Mouse (Mus musculus) forebrain, embryonic 16.5 days (tissue): ENCODE data around the gene Cyp27b1. TPM values are rescaled to one million over a fixed set of nuclear protein-coding genes. Genes with fewer than 3 reads are reported as not detected.

Source experiments
- ATAC-seq: fragments of 200-750 bp; cut with Nextera tagmentation; 2 replicates; pipeline ENCODE4 v1.8.0; 2017; ENCODE audit warnings: mild to moderate bottlenecking, moderate library complexity
- H3K27ac ChIP-seq: fragments of 300-500 bp; sonication (generic); 2 replicates; pipeline ENCODE4 v1.5.1; 2014; ENCODE audit warnings: low read length, control low read depth
- H3K27me3 ChIP-seq: fragments of 300-500 bp; sonication (generic); replicated peaks from 2 replicates; pipeline ENCODE4 v1.6.1; 2014; ENCODE audit warnings: low read length; ENCODE audit not compliant: control insufficient read depth, insufficient read depth
- H3K36me3 ChIP-seq: fragments of 300-500 bp; sonication (generic); 2 replicates; pipeline ENCODE4 v1.6.1; 2014; ENCODE audit not compliant: control insufficient read depth, insufficient read depth
- H3K4me1 ChIP-seq: fragments of 300-500 bp; sonication (generic); replicated peaks from 2 replicates; pipeline ENCODE4 v1.6.1; 2014; ENCODE audit warnings: low read length; ENCODE audit not compliant: control insufficient read depth, insufficient read depth
- H3K4me2 ChIP-seq: fragments of 300-500 bp; sonication (generic); 2 replicates; pipeline ENCODE4 v1.6.1; 2014; ENCODE audit warnings: mild to moderate bottlenecking, low read length, control low read depth
- H3K4me3 ChIP-seq: fragments of 300-500 bp; sonication (generic); replicated peaks from 2 replicates; pipeline ENCODE4 v1.5.1; 2014; ENCODE audit warnings: mild to moderate bottlenecking, low read length, control low read depth
- H3K9ac ChIP-seq: fragments of 300-500 bp; sonication (generic); replicated peaks from 2 replicates; pipeline ENCODE4 v1.6.1; 2014; ENCODE audit warnings: low read depth, low read length, control low read depth
- H3K9me3 ChIP-seq: fragments of 300-500 bp; sonication (generic); 2 replicates; pipeline ENCODE4 v1.6.1; 2016; ENCODE audit warnings: low read length; ENCODE audit not compliant: control insufficient read depth
- WGBS: fragments of 180-500 bp; shearing (Covaris S2); extraction: QIAGEN DNeasy Blood & Tissue Kit; methylation state at CpG from one replicate; pipeline ENCODE4 v1.1.7; 2014; 5-methylcytosine and 5-hydroxymethylcytosine counted together
- polyA plus RNA-seq: library from polyadenylated mRNA; unstranded; fragments of >200 nt; fragmentation: Nextera tagmentation; extraction: Ambion mirVana; gene quantifications from 2 replicates; pipeline ENCODE4 v1.2.1, GENCODE M21; 2015

Cyp27b1 gene
- polyA plus RNA-seq, 1 experiment from 2014 or later: 0.20 TPM

DNA sequence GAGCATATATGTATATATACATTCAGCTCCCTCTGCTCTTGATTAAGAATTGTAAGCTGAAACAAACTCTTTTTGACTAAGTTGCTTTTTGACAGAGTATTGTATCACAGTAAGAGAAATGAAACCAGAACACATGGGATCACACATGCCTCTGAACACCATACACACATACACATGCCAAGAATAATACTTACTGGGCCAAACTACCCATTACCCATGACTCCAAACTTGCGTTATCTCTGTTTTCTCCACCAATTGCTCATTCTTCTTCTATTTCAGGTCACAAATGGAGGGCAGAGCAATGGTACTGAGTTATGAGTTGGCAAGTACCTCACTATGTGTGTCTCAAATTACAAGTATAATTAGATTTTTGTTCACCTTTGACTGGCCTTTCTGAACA is 25.9 kb downstream of the Cyp27b1 start:
- H3K27ac ChIP-seq: no peak overlapping the region
- peaks cover 26% of the 10 kb centered on the region for H3K4me1 ChIP-seq
- no peaks in the 10 kb centered on the region for H3K36me3 ChIP-seq
- ATAC-seq: no peak
- H3K9ac ChIP-seq: no peak overlapping the region
- no peaks in the 10 kb centered on the region for H3K9me3 ChIP-seq
- H3K4me2 ChIP-seq: no peak overlapping the region
- H3K4me3 ChIP-seq: no peak overlapping the region
- H3K27me3 ChIP-seq: no peaks in the 10 kb centered on the region
- 78% methylated on average over 1 of the region's 1 CpGs for WGBS

DNA sequence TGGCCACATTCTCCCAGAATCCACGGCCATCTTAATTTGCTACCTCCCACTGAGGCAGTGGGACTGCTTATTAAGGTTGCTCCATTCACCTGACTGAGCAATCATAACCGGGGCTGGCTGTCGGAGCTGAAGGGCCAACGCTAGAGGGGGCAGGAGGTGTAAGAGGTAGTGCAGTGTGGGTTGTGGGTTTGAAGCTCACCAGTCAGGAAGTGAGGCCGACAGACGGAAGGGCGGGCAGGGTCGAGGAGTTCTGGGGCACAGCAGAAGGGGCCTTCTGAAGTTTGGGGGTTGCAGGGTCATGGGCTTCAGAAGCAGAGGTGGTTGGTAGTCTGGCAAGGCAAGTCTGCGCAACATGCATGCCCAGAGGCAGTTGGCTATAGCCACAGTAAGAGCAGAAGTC is 27.0 kb downstream of the Cyp27b1 start, which contains the start of gene Agap2:
Gene Agap2 (plus strand): TSS at position 205 of the 400 bp plus-strand sequence.
- Histone ChIP-seq H3K4me1 (peaks cover 24% of the 10 kb centered on the region), H3K9ac (no peak within 1 kb of the TSS)
- WGBS: 61% methylated on average over 9 of the region's 9 CpGs

DNA sequence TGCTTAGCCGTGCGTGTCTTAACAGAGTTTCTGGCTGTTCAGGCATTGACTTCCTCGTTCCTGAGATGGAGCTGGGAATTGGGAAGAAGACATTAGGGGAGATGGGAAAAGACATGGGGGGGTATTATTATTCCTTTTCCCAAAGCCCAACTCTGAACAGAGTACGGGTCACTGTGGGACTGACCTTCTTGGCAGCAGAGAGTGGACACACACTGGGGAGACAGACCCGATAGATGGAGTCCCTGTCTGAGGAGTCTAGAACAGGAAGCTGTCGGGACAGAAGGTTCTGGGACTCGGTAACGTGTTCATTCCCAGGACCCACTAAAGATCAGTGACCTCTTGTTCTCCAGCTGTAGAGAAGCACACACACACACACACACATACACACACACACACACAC is 27.6 kb downstream of the Cyp27b1 start:
- H3K4me1 ChIP-seq: peaks cover 29% of the 10 kb centered on the region
- H3K9ac ChIP-seq: no peak overlapping the region
- no peak overlapping the region for H3K4me2 ChIP-seq
- no peak for ATAC-seq
- no peaks in the 10 kb centered on the region for H3K9me3 ChIP-seq
- no peak overlapping the region for H3K27ac ChIP-seq
- no peaks in the 10 kb centered on the region for H3K36me3 ChIP-seq
- H3K27me3 ChIP-seq: peaks cover 7% of the 10 kb centered on the region
- 73% methylated on average over 8 of the region's 8 CpGs for WGBS
- H3K4me3 ChIP-seq: no peak overlapping the region

More for the DNA sequence above, 27.0 kb downstream of the Cyp27b1 start, which contains the start of gene Agap2:
- Histone ChIP-seq H3K9me3 (no peaks in the 10 kb centered on the region), H3K27ac (no peak within 1 kb of the TSS), H3K36me3 (no peaks in the 10 kb centered on the region), H3K27me3 (peaks cover 1% of the 10 kb centered on the region), H3K4me3 (no peak within 1 kb of the TSS), H3K4me2 (no peak within 1 kb of the TSS)
- ATAC-seq: no peak

DNA sequence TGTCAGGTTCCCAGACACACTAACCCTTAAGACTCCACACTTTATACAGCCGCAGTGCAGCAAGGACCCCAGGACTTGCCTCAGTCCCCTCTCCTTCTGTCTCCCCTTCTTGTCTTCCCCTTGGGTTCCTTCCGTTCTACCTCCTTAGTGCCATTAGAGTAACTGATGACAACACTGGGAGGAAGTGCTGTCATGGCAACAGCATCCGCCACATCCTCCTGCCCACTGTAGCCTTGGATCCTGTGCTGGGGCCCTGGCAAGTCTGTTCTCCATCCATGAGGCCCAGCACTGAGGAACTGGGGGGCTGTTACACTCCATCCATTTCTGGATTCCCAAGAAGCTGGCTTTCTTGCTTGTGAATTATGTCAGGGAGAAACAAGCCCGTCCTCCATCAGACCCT is 28.0 kb downstream of the Cyp27b1 start:
- Histone ChIP-seq H3K36me3 (no peaks in the 10 kb centered on the region), H3K9me3 (no peaks in the 10 kb centered on the region), H3K27ac (no peak overlapping the region), H3K4me2 (no peak overlapping the region), H3K4me1 (peaks cover 29% of the 10 kb centered on the region), H3K9ac (no peak overlapping the region), H3K27me3 (peaks cover 8% of the 10 kb centered on the region), H3K4me3 (no peak overlapping the region)
- ATAC-seq: no peak
- 44% methylated on average over 4 of the region's 4 CpGs for WGBS

DNA sequence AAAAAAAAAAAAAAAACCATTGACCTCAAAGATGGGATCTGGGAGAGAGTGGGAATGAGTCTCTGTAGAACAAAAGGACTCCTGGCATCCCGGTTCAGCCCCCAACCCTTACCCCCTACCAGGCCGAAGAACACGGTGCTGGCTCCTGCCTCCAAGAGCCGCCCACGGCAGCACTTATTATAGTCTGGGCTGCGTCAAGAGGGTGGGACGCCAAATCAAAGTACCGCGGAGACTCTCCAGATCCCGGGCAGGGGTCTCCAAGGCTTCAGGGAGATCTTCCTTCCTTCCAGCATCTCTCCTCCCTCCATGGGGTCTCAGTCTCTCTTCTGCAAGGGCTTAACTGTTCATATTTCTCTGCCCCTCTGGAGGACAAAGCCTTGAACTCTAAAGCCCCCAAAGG is 29.5 kb downstream of the Cyp27b1 start:
- Histone ChIP-seq H3K27me3 (peaks cover 8% of the 10 kb centered on the region), H3K9ac (peak overlapping the region; percentile 50), H3K9me3 (no peaks in the 10 kb centered on the region), H3K27ac (peak overlapping the region; percentile 75), H3K4me1 (peaks cover 39% of the 10 kb centered on the region), H3K36me3 (no peaks in the 10 kb centered on the region), H3K4me2 (peak overlapping the region; percentile 88), H3K4me3 (peak overlapping the region; percentile 29)
- ATAC-seq: no peak
- WGBS: 3% methylated on average over 10 of the region's 10 CpGs

DNA sequence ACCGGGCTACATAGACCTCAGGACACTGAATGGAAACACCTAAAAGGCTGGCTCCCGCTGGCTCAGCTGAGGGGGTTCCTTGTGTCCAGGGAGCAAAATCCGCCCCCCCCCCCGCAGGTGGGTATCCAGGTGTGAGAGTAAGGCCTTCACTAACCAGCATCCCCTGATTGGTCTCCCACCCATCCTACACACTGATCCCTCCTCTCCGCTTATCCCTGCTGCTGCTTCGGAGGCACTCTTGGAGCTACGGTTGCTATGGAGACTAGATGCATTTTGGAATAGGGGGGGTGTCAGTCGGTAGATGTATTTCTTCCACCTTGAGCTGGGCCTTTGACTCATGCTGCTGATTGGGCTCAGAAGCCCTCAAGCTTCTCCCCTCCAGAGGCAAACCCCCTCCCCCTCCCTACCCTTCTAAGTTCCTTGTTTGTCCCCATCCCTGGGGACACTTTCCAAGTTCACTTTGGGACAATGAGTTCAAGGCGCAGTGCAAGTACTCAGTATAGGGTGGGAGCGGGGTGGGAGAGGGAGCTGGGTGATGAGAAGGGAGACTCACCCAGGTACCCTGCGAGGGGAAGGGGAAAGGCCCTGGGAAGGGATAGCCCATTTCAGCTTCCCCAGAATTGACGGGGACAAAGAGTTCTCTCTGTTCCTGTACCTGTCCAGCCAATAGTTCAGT is 30.1 kb downstream of the Cyp27b1 start:
- peak overlapping the region; percentile 50 for H3K9ac ChIP-seq
- WGBS: 1% methylated on average over 12 of the region's 12 CpGs
- ATAC-seq: peak; percentile 54
- peak overlapping the region; percentile 75 for H3K27ac ChIP-seq
- no peaks in the 10 kb centered on the region for H3K36me3 ChIP-seq
- no peaks in the 10 kb centered on the region for H3K9me3 ChIP-seq
- H3K4me1 ChIP-seq: peaks cover 39% of the 10 kb centered on the region
- peak overlapping the region; percentile 88 for H3K4me2 ChIP-seq
- H3K4me3 ChIP-seq: peak overlapping the region; percentile 79
- peaks cover 11% of the 10 kb centered on the region for H3K27me3 ChIP-seq

DNA sequence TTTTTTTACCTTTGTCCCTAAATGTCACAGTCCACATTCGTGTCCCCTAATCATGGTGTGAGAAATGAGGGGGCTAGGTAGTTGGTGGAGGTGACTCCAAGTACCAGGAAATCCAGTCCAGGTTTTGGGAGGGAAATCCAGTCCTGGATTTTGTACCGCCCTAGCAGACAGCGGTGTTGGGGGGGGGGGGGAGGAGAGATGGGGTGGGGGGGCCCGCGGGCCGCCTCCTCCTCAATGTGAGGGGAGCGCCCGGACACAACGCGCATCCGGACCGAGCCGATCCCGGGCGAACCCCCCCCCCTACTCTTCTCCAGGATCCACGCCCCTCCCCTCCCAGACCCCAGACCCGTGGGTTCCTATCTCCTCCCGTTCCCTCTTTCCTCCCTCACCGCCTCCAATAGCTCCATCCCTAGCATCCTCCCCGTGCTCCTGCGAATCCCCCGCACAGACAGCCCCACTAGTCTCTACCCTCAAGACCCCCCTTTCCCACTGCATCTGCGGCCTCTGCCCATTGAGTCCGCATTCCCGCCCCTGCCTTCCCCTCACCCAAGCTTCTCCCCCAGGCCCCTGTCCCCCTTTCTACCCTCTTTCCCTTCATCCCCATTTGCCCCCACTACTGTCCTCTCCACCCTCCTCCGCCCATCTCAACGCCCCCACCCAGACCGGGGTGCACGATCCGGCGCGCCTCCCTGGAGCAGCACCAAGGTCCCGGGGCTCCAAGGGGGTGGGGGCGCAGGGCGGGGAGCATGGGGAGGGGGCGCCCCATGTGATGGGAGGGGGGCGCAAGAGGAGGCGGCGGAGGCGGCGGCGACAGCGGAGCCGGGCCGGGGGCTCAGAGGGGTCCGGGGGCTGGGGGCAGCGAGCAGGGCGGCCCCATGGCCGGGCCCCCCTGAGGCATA is 30.9 kb downstream of the Cyp27b1 start:
- H3K4me3 ChIP-seq: peak overlapping the region; percentile 79
- H3K4me1 ChIP-seq: peaks cover 39% of the 10 kb centered on the region
- H3K4me2 ChIP-seq: peak overlapping the region; percentile 88
- no peaks in the 10 kb centered on the region for H3K36me3 ChIP-seq
- H3K9ac ChIP-seq: peak overlapping the region; percentile 83
- WGBS: under 1% methylated on average over 30 of the region's 49 CpGs
- H3K9me3 ChIP-seq: no peaks in the 10 kb centered on the region
- H3K27me3 ChIP-seq: peaks cover 11% of the 10 kb centered on the region
- peak overlapping the region; percentile 79 for H3K27ac ChIP-seq
- peak; percentile 73 for ATAC-seq

DNA sequence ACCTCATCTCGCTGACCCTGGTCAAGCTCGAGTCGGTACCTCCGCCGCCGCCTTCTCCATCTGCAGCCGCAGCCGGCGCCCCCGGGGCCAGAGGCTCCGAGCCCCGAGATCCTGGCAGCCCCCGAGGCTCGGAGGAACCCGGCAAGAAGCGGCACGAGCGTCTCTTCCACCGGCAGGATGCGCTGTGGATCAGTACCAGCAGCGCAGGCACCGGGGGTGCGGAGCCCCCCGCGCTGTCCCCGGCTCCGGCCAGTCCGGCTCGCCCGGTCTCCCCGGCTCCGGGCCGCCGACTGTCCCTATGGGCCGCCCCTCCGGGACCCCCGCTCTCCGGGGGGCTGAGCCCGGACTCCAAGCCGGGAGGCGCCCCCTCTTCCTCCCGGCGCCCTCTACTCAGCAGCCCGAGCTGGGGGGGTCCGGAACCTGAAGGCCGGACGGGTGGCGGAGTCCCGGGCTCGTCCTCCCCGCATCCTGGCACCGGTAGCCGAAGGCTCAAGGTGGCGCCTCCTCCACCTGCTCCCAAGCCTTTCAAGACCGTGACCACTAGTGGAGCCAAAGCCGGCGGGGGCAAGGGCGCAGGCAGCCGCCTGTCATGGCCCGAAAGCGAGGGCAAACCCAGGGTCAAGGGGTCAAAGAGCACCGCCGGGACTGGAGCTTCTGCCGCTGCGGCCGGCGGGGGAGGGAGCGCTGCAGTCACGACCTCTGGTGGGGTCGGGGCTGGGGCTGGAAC is 31.8 kb downstream of the Cyp27b1 start:
- Histone ChIP-seq H3K4me2 (peak overlapping the region; percentile 88), H3K36me3 (no peaks in the 10 kb centered on the region), H3K27me3 (peaks cover 11% of the 10 kb centered on the region), H3K4me1 (peaks cover 39% of the 10 kb centered on the region), H3K9ac (peak overlapping the region; percentile 83), H3K27ac (peak overlapping the region; percentile 79), H3K4me3 (peak overlapping the region; percentile 79), H3K9me3 (no peaks in the 10 kb centered on the region)
- ATAC-seq: peak; percentile 21; the same call in 1 of the 2 replicates
- under 1% methylated on average over 60 of the region's 70 CpGs for WGBS
